Mouse (Mus musculus) adrenal gland, postnatal 10 days (tissue): ENCODE measurements around the gene Sulf2. TPM values are rescaled to one million over a fixed set of nuclear protein-coding genes. Genes with fewer than 3 reads are reported as not detected.

Source experiments
- total RNA-seq, 2 experiments: library from RNA; stranded (reverse); gene quantifications; 2 replicates each; pipeline ENCODE4 v1.2.3; 2021

Sulf2 gene
- total RNA-seq, 2 experiments from 2014 or later, result 54.5 to 62.8 TPM

Other genes starting within 250 kb of the Sulf2 start
- gene Ncoa3, start 163.0 kb downstream of the Sulf2 start, total RNA-seq, result 10 to 100 TPM; 24.1 to 31.7 TPM